Mouse (Mus musculus): ENCODE measurements around the gene Gm10282. TPM values are rescaled to one million over a fixed set of nuclear protein-coding genes. Genes with fewer than 3 reads are reported as not detected.

Gm10282 gene
- polyA plus RNA-seq, 1 experiment from 2014 or later = 26.9 TPM

Other genes starting within 250 kb of the Gm10282 start
- 0.11 TPM in 1 of 2 replicates, not detected in the other for gene Olfr373, start 222.1 kb downstream of the Gm10282 start, polyA plus RNA-seq (2015; fragmentation: Nextera tagmentation; extraction: Ambion mirVana)
- gene Olfr374, start 198.2 kb downstream of the Gm10282 start, polyA plus RNA-seq (2015; fragmentation: Nextera tagmentation; extraction: Ambion mirVana) = 0.03 TPM in 2 replicates
- gene Tpm4, start 170.3 kb downstream of the Gm10282 start, polyA plus RNA-seq (2015; fragmentation: Nextera tagmentation; extraction: Ambion mirVana) = 622 and 634 TPM in 2 replicates
- gene Rab8a, start 144.1 kb downstream of the Gm10282 start, polyA plus RNA-seq (2015; fragmentation: Nextera tagmentation; extraction: Ambion mirVana) = 132 and 142 TPM in 2 replicates
- gene Hsh2d, start 115.6 kb downstream of the Gm10282 start, polyA plus RNA-seq (2015; fragmentation: Nextera tagmentation; extraction: Ambion mirVana) = not detected in 2 replicates
- not detected in 2 replicates for gene Cib3, start 92.4 kb downstream of the Gm10282 start, polyA plus RNA-seq (2015; fragmentation: Nextera tagmentation; extraction: Ambion mirVana)
- gene Gm11034, start 91.6 kb downstream of the Gm10282 start, polyA plus RNA-seq (2015; fragmentation: Nextera tagmentation; extraction: Ambion mirVana) = not detected in 2 replicates
- gene Fam32a, start 85.5 kb downstream of the Gm10282 start, polyA plus RNA-seq (2015; fragmentation: Nextera tagmentation; extraction: Ambion mirVana) = 75.3 and 78.1 TPM in 2 replicates
- 125 and 126 TPM in 2 replicates for gene Ap1m1, start 65.2 kb downstream of the Gm10282 start, polyA plus RNA-seq (2015; fragmentation: Nextera tagmentation; extraction: Ambion mirVana)
- 5.6 and 5.8 TPM in 2 replicates for gene Klf2, start 13.8 kb upstream of the Gm10282 start, polyA plus RNA-seq (2015; fragmentation: Nextera tagmentation; extraction: Ambion mirVana)
- gene Eps15l1, start 116.2 kb upstream of the Gm10282 start, polyA plus RNA-seq (2015; fragmentation: Nextera tagmentation; extraction: Ambion mirVana) = 65.1 and 66.9 TPM in 2 replicates
- 1.1 and 1.8 TPM in 2 replicates for gene Calr3, start 138.6 kb upstream of the Gm10282 start, polyA plus RNA-seq (2015; fragmentation: Nextera tagmentation; extraction: Ambion mirVana)
- 18.5 and 19.9 TPM in 2 replicates for gene 1700030K09Rik, start 138.6 kb upstream of the Gm10282 start, polyA plus RNA-seq (2015; fragmentation: Nextera tagmentation; extraction: Ambion mirVana)
- gene Cherp, start 170.0 kb upstream of the Gm10282 start, polyA plus RNA-seq (2015; fragmentation: Nextera tagmentation; extraction: Ambion mirVana) = 70.7 and 74.0 TPM in 2 replicates
- gene Slc35e1, start 187.4 kb upstream of the Gm10282 start, polyA plus RNA-seq (2015; fragmentation: Nextera tagmentation; extraction: Ambion mirVana) = 15.4 and 19.6 TPM in 2 replicates
- 20.1 and 20.4 TPM in 2 replicates for gene Med26, start 243.0 kb upstream of the Gm10282 start, polyA plus RNA-seq (2015; fragmentation: Nextera tagmentation; extraction: Ambion mirVana)